Comparison of ENCODE assay signal across 7 mouse cellular contexts in genomic region chr13:109926277-109926920, GRCm38 (mm10).
DNase-seq lines count a peak whose midpoint lies in the region; ATAC-seq and TF ChIP-seq lines count a peak whose summit lies in the region.

No protein-coding gene starts in this region.

- H3K36me3 ChIP-seq in forebrain, embryonic 10.5 days (replicated peaks) = no peaks in the 10 kb centered on the region
- no peaks in the 10 kb centered on the region for H3K36me3 ChIP-seq in hindbrain, postnatal 0 days (ENCODE audit: insufficient read depth, low read length)
- H3K36me3 ChIP-seq in limb, embryonic 12.5 days = no peaks in the 10 kb centered on the region
- no peaks in the 10 kb centered on the region for H3K36me3 ChIP-seq in midbrain, postnatal 0 days (ENCODE audit: insufficient read depth, low read length)

- peak overlapping the region; percentile 74 for H3K27ac ChIP-seq in forebrain, embryonic 10.5 days
- H3K27ac ChIP-seq in hindbrain, postnatal 0 days = peak overlapping the region; percentile 67
- H3K27ac ChIP-seq in limb, embryonic 12.5 days = no peak overlapping the region
- peak overlapping the region; percentile 77 for H3K27ac ChIP-seq in midbrain, postnatal 0 days (ENCODE audit: low read depth, low read length)

- DNase-seq in CD4-positive, CD25-positive, alpha-beta regulatory T cell, adult 2 months (ENCODE audit: low read depth, low spot score) = peak; percentile 74
- DNase-seq in Muller cell, postnatal 12 days (ENCODE audit: inconsistent ontology term) = peak; percentile 45
- DNase-seq in forebrain, embryonic 10.5 days (ENCODE audit: extremely low spot score, low spot score) = peak; percentile 46
- DNase-seq in hindbrain, postnatal 0 days (ENCODE audit: low spot score) = peak; percentile 94
- DNase-seq in midbrain, postnatal 0 days (ENCODE audit: low spot score) = peak; percentile 95
- peak; percentile 66 for DNase-seq in testis, postnatal 14 days (ENCODE audit: low spot score)

- peak overlapping the region; percentile 24; the same call in 1 of the 2 replicates for H3K4me3 ChIP-seq in forebrain, embryonic 10.5 days
- peak overlapping the region; percentile 29 for H3K4me3 ChIP-seq in hindbrain, postnatal 0 days (ENCODE audit: low read length)
- no peak overlapping the region for H3K4me3 ChIP-seq in limb, embryonic 12.5 days (replicated peaks)
- H3K4me3 ChIP-seq in midbrain, postnatal 0 days (ENCODE audit: low read depth, low read length) = peak overlapping the region; percentile 45

- TF ChIP-seq CTCF in hindbrain, postnatal 0 days (IDR thresholded peaks at IDR 0.05; ENCODE audit: low read depth) = no peak
- no peak for TF ChIP-seq CTCF in midbrain, postnatal 0 days (IDR thresholded peaks at IDR 0.05)

- WGBS in forebrain, embryonic 10.5 days = 41% methylated on average over 15 of the region's 15 CpGs
- 18% methylated on average over 15 of the region's 15 CpGs for WGBS in hindbrain, postnatal 0 days
- 38% methylated on average over 15 of the region's 15 CpGs for WGBS in limb, embryonic 12.5 days
- 5% methylated on average over 15 of the region's 15 CpGs for WGBS in midbrain, postnatal 0 days

- H3K4me2 ChIP-seq in hindbrain, postnatal 0 days (ENCODE audit: low read depth, low read length) = peak overlapping the region; percentile 53
- H3K4me2 ChIP-seq in limb, embryonic 12.5 days = peak overlapping the region; percentile 21
- peak overlapping the region; percentile 61 for H3K4me2 ChIP-seq in midbrain, postnatal 0 days (ENCODE audit: low read depth, low read length, poor library complexity, severe bottlenecking)

- peak overlapping the region; percentile 37; the same call in 1 of the 2 replicates for H3K9ac ChIP-seq in hindbrain, postnatal 0 days (replicated peaks; ENCODE audit: low read length)
- H3K9ac ChIP-seq in limb, embryonic 12.5 days (replicated peaks) = no peak overlapping the region
- H3K9ac ChIP-seq in midbrain, postnatal 0 days (replicated peaks; ENCODE audit: low read length, poor library complexity, severe bottlenecking) = peak overlapping the region; percentile 63

- peaks cover 11% of the 10 kb centered on the region for H3K4me1 ChIP-seq in forebrain, embryonic 10.5 days
- H3K4me1 ChIP-seq in hindbrain, postnatal 0 days (ENCODE audit: insufficient read depth, low read length) = peaks cover 2% of the 10 kb centered on the region; the same call in 1 of the 2 replicates
- peaks cover 4% of the 10 kb centered on the region; the same call in 1 of the 2 replicates for H3K4me1 ChIP-seq in limb, embryonic 12.5 days (replicated peaks)
- peaks cover 5% of the 10 kb centered on the region; the same call in 1 of the 2 replicates for H3K4me1 ChIP-seq in midbrain, postnatal 0 days (ENCODE audit: insufficient read depth, low read length)

- H3K27me3 ChIP-seq in forebrain, embryonic 10.5 days (ENCODE audit: poor library complexity, severe bottlenecking) = no peaks in the 10 kb centered on the region
- H3K27me3 ChIP-seq in hindbrain, postnatal 0 days (ENCODE audit: insufficient read depth, low read length) = no peaks in the 10 kb centered on the region
- no peaks in the 10 kb centered on the region for H3K27me3 ChIP-seq in limb, embryonic 12.5 days
- H3K27me3 ChIP-seq in midbrain, postnatal 0 days (ENCODE audit: insufficient read depth, low read length) = no peaks in the 10 kb centered on the region

- ATAC-seq in hindbrain, postnatal 0 days = peak; percentile 97
- ATAC-seq in limb, embryonic 12.5 days (ENCODE audit: insufficient number of reproducible peaks, insufficient read depth, low FRiP score, low TSS enrichment, low read depth) = peak; percentile 47; the same call in 1 of the 2 replicates
- peak; percentile 97 for ATAC-seq in midbrain, postnatal 0 days (ENCODE audit: low FRiP score)

- no peaks in the 10 kb centered on the region for H3K9me3 ChIP-seq in forebrain, embryonic 10.5 days
- no peaks in the 10 kb centered on the region for H3K9me3 ChIP-seq in hindbrain, postnatal 0 days (ENCODE audit: low read length)
- H3K9me3 ChIP-seq in limb, embryonic 12.5 days = no peaks in the 10 kb centered on the region
- no peaks in the 10 kb centered on the region for H3K9me3 ChIP-seq in midbrain, postnatal 0 days (ENCODE audit: low read length)

Comparison
In these comparisons a context has a peak if more than half of its experiments do, and no peak if none do; other contexts are left out.
1. DNase-seq: peak in every context shown above with its lines; median percentile 95 in midbrain, postnatal 0 days; 94 in hindbrain, postnatal 0 days; 74 in CD4-positive, CD25-positive, alpha-beta regulatory T cell, adult 2 months; 66 in testis, postnatal 14 days; 46 in forebrain, embryonic 10.5 days; 45 in Muller cell, postnatal 12 days.
2. ATAC-seq: peak in every context shown above with its lines; median percentile 97 in hindbrain, postnatal 0 days; 97 in midbrain, postnatal 0 days; 47 in limb, embryonic 12.5 days.